Mouse (Mus musculus) hindbrain, embryonic 11.5 days (tissue): Measurements from ENCODE around the gene Tcam1. TPM values are rescaled to one million over a fixed set of nuclear protein-coding genes. Genes with fewer than 3 reads are reported as not detected.

Source experiments
- ATAC-seq: fragments of 200-750 bp; cut with Nextera tagmentation; 2 replicates; pipeline ENCODE4 v1.8.0; 2017; ENCODE audit warnings: mild to moderate bottlenecking, moderate TSS enrichment, moderate library complexity; ENCODE audit not compliant: low FRiP score
- DNase-seq: peaks from one replicate; pipeline ENCODE4 v3.0.0-alpha.2; 2015; ENCODE audit warnings: low spot score
- H3K27ac ChIP-seq: fragments of 300-500 bp; sonication (generic); 2 replicates; pipeline ENCODE4 v1.5.1; 2014; ENCODE audit warnings: mild to moderate bottlenecking, low read depth, low read length
- H3K27me3 ChIP-seq: fragments of 300-500 bp; sonication (generic); 2 replicates; pipeline ENCODE4 v1.6.1; 2014; ENCODE audit warnings: mild to moderate bottlenecking, low read length, moderate library complexity, mixed read lengths; ENCODE audit not compliant: control insufficient read depth, insufficient read depth
- H3K36me3 ChIP-seq: fragments of 300-500 bp; sonication (generic); 2 replicates; pipeline ENCODE4 v1.6.1; 2014; ENCODE audit warnings: mild to moderate bottlenecking, low read length, moderate library complexity, mixed read lengths; ENCODE audit not compliant: control insufficient read depth, insufficient read depth
- H3K4me1 ChIP-seq: fragments of 300-500 bp; sonication (generic); replicated peaks from 2 replicates; pipeline ENCODE4 v1.6.1; 2014; ENCODE audit warnings: low read length, mixed read lengths; ENCODE audit not compliant: control insufficient read depth, insufficient read depth
- H3K4me2 ChIP-seq: fragments of 300-500 bp; sonication (generic); replicated peaks from 2 replicates; pipeline ENCODE4 v1.6.1; 2014; ENCODE audit warnings: mild to moderate bottlenecking, low read depth, low read length
- H3K4me3 ChIP-seq: fragments of 300-500 bp; sonication (generic); 2 replicates; pipeline ENCODE4 v1.5.1; 2014; ENCODE audit warnings: low read depth, low read length
- H3K9ac ChIP-seq: fragments of 300-500 bp; sonication (generic); 2 replicates; pipeline ENCODE4 v1.6.1; 2014; ENCODE audit warnings: low read depth, low read length
- H3K9me3 ChIP-seq: fragments of 300-500 bp; sonication (generic); 2 replicates; pipeline ENCODE4 v1.6.1; 2016; ENCODE audit warnings: low read length; ENCODE audit not compliant: control insufficient read depth
- WGBS: fragments of 180-500 bp; shearing (Covaris S2); extraction: QIAGEN DNeasy Blood & Tissue Kit; methylation state at CpG from one replicate; pipeline ENCODE4 v1.1.7; 2014; 5-methylcytosine and 5-hydroxymethylcytosine counted together
- polyA plus RNA-seq: library from polyadenylated mRNA; unstranded; fragments of >200 nt; fragmentation: Nextera tagmentation; extraction: Ambion mirVana; gene quantifications from 2 replicates; pipeline ENCODE4 v1.2.1, GENCODE M21; 2014

The Tcam1 gene
- polyA plus RNA-seq, 1 experiment from 2014 or later, result 0.08 TPM

DNA sequence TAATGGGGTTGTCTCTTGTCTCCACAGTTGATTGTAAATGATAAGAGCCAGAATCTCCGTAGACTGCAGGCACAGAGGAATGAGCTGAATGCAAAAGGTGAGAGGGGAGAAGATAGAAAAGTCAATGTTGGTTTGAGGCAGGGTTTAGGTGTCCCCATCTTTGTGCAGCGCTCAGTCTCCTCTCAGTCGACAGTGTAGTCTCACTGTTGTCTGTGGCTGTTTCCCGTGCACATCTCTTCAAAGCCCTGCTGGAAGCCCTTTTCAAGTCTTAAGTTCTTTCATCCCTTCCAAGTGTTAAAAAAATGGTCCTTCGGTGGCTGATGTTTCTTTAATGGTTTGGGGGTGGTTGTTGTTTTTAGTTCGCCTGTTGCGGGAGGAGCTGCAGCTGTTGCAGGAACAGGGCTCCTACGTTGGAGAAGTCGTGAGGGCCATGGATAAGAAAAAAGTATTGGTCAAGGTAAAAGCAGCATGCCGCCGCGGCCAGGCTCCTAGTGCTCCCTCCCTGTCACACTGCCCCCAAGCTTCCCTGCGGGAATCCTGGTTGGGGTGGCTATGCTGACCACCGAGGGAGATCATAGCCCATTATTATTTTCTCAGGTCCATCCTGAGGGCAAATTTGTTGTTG is 15.5 kb upstream of the Tcam1 start:
- Histone ChIP-seq H3K4me2 (no peak overlapping the region), H3K36me3 (peaks cover 28% of the 10 kb centered on the region)
- WGBS, result 81% methylated on average over 14 of the region's 14 CpGs

GRCm38 (mm10) chr11:106263963-106264362 is 12.5 kb upstream of the Tcam1 start:
- no peak overlapping the region for H3K4me3 ChIP-seq

More for the DNA sequence above, 15.5 kb upstream of the Tcam1 start:
- H3K9ac ChIP-seq, result no peak overlapping the region
- H3K4me3 ChIP-seq, result no peak overlapping the region
- no peak overlapping the region for H3K27ac ChIP-seq
- H3K9me3 ChIP-seq, result no peaks in the 10 kb centered on the region
- no peaks in the 10 kb centered on the region for H3K27me3 ChIP-seq
- DNase-seq (no peak), ATAC-seq (no peak)
- peaks cover 4% of the 10 kb centered on the region; the same call in 1 of the 2 replicates for H3K4me1 ChIP-seq

GRCm38 (mm10) chr11:106264988-106265387 is 11.5 kb upstream of the Tcam1 start:
- ATAC-seq (no peak), DNase-seq (no peak)
- Histone ChIP-seq H3K36me3 (peaks cover 30% of the 10 kb centered on the region), H3K27ac (no peak overlapping the region), H3K4me1 (peaks cover 11% of the 10 kb centered on the region), H3K9ac (no peak overlapping the region), H3K9me3 (no peaks in the 10 kb centered on the region), H3K27me3 (no peaks in the 10 kb centered on the region), H3K4me3 (no peak overlapping the region), H3K4me2 (no peak overlapping the region)
- WGBS, result 94% methylated on average over 15 of the region's 15 CpGs

More at GRCm38 (mm10) chr11:106263963-106264362, 12.5 kb upstream of the Tcam1 start:
- peaks cover 7% of the 10 kb centered on the region for H3K4me1 ChIP-seq
- H3K9me3 ChIP-seq, result no peaks in the 10 kb centered on the region
- no peak for ATAC-seq
- no peak overlapping the region for H3K9ac ChIP-seq
- DNase-seq, result no peak
- H3K4me2 ChIP-seq, result no peak overlapping the region
- H3K27ac ChIP-seq, result no peak overlapping the region
- H3K36me3 ChIP-seq, result peaks cover 30% of the 10 kb centered on the region
- H3K27me3 ChIP-seq, result no peaks in the 10 kb centered on the region
- WGBS, result 93% methylated on average over 9 of the region's 9 CpGs

GRCm38 (mm10) chr11:106265570-106265969 is 10.9 kb upstream of the Tcam1 start:
- no peak overlapping the region for H3K9ac ChIP-seq
- peaks cover 30% of the 10 kb centered on the region for H3K36me3 ChIP-seq
- 97% methylated on average over 4 of the region's 4 CpGs for WGBS
- ATAC-seq (no peak), DNase-seq (no peak)
- H3K27me3 ChIP-seq, result no peaks in the 10 kb centered on the region
- H3K27ac ChIP-seq, result no peak overlapping the region
- H3K4me1 ChIP-seq, result peaks cover 14% of the 10 kb centered on the region
- H3K9me3 ChIP-seq, result no peaks in the 10 kb centered on the region
- no peak overlapping the region for H3K4me3 ChIP-seq
- H3K4me2 ChIP-seq, result no peak overlapping the region

DNA sequence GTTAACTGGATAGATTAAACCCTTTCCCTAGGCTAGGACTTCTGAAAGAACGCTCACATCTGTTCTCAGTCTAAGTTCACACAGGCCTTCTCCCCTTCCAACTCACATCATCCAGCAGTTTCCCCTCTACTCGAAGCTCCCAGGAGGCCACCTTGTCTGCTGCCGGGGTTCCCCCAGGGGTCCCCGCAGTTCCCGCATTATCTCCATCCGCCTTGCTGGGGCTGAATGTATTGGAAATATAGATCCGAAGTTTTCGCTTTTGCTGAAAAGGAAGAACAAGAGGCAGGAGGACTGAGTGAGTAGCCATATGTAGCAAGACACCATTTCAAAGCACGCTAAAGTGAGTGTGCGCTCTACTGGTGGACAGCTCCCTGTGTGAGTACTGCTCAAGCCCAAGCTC is 10.0 kb upstream of the Tcam1 start:
- ATAC-seq (no peak), DNase-seq (no peak)
- H3K27me3 ChIP-seq, result no peaks in the 10 kb centered on the region
- H3K9ac ChIP-seq, result no peak overlapping the region
- H3K4me1 ChIP-seq, result peaks cover 18% of the 10 kb centered on the region
- 92% methylated on average over 10 of the region's 10 CpGs for WGBS
- H3K36me3 ChIP-seq, result peaks cover 30% of the 10 kb centered on the region
- no peak overlapping the region for H3K4me2 ChIP-seq
- H3K4me3 ChIP-seq, result no peak overlapping the region
- H3K9me3 ChIP-seq, result no peaks in the 10 kb centered on the region
- no peak overlapping the region for H3K27ac ChIP-seq

DNA sequence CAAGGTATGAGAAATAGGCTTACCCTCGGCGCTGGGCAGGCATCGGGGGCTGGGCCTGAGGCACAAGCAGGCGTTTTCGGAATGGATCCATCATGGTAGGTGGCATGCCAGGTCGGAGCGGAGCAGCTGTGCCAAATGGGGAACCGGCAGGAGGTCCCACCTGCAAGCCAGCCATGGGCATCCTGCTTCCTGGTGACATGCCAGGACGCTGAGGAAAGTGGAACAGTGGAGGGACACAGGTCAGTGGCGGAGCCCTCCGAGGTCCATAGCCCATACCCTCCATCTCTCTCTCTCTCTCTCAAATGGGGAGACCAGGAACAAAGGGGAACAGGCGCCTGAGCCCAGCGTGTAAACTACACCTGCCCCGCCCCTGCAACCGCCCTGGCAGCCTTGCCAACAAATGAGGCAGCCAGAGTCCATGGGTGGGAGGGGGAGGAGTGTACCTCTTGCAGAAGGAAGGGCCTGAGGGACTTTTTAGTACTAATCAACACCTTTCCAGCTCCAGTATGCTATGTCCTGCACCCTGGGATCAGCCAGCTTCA is 9.1 kb upstream of the Tcam1 start:
- no peak overlapping the region for H3K9ac ChIP-seq
- H3K27me3 ChIP-seq, result no peaks in the 10 kb centered on the region
- ATAC-seq (no peak), DNase-seq (no peak)
- H3K4me3 ChIP-seq, result no peak overlapping the region
- WGBS, result 67% methylated on average over 15 of the region's 15 CpGs
- peak overlapping the region; percentile 85 for H3K27ac ChIP-seq
- peaks cover 23% of the 10 kb centered on the region for H3K36me3 ChIP-seq
- no peaks in the 10 kb centered on the region for H3K9me3 ChIP-seq
- peaks cover 20% of the 10 kb centered on the region for H3K4me1 ChIP-seq
- no peak overlapping the region for H3K4me2 ChIP-seq

- Histone ChIP-seq H3K27me3 (no peaks in the 10 kb centered on the region), H3K9me3 (no peaks in the 10 kb centered on the region), H3K36me3 (peaks cover 23% of the 10 kb centered on the region), H3K9ac (peak overlapping the region; percentile 24; the same call in 1 of the 2 replicates), H3K4me3 (no peak overlapping the region), H3K27ac (peak overlapping the region; percentile 85), H3K4me1 (peaks cover 20% of the 10 kb centered on the region), H3K4me2 (no peak overlapping the region)
- no peak for DNase-seq
- ATAC-seq, result no peak
- WGBS, result 54% methylated on average over 5 of the region's 5 CpGs
These were observed 8.6 kb upstream of the Tcam1 start for GRCm38 (mm10) chr11:106267871-106268270.

DNA sequence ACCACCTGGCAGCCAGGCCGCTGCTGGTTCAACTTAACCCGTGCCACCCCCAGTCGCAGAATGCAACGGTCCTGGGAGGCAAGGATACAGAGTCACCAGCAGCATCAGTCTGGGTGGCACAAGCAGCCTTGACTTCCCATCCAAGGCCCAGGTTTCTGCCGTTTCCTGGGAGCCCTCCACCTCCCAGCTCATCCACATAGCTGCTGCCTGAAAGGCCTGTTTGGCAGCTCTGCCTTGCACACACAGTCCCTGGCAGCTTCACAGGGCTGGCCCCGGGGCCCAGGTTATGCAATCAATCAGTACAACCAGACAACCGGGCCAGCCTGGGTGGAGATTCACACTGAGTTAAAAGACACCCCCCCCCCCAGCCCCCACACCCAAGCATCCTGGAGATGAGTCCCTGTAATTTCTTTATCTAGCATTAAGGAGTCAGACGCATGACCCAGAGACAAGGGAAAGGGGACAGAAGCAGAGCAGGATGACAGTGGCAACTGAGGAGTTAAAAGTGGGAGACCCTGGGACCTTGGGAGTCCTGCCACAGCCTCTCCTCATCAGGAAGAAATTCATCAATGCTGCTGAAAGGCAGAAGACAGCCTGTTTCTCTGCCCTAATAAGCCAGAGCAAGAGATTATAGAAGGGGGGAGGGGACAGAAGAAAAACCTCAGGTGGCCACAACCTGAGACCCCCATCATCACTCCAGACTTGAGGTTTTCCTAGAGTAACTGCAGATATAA is 8.0 kb upstream of the Tcam1 start:
- Histone ChIP-seq H3K4me1 (peaks cover 20% of the 10 kb centered on the region), H3K4me2 (peak overlapping the region; percentile 25; the same call in 1 of the 2 replicates), H3K27ac (peak overlapping the region; percentile 85), H3K4me3 (no peak overlapping the region), H3K36me3 (peaks cover 19% of the 10 kb centered on the region), H3K9me3 (no peaks in the 10 kb centered on the region), H3K27me3 (no peaks in the 10 kb centered on the region), H3K9ac (peak overlapping the region; percentile 24; the same call in 1 of the 2 replicates)
- WGBS, result 54% methylated on average over 8 of the region's 8 CpGs
- DNase-seq (peak; percentile 48), ATAC-seq (no peak)
